Mouse (Mus musculus) thymus, postnatal 36 days (tissue): ENCODE measurements at regions not wholly inside any gene's neighbourhood (a gene's known extent, or its start where the extent isn't known, plus 50 kb on each side); places are given as distances from the start of the nearest gene placed in this dataset.

ENCODE experiments used
- DNase-seq, 2 experiments: peaks; one replicate each; pipeline ENCODE4 v3.0.0; 2022; ENCODE audit warnings: mixed read lengths in 2 of 2

DNA sequence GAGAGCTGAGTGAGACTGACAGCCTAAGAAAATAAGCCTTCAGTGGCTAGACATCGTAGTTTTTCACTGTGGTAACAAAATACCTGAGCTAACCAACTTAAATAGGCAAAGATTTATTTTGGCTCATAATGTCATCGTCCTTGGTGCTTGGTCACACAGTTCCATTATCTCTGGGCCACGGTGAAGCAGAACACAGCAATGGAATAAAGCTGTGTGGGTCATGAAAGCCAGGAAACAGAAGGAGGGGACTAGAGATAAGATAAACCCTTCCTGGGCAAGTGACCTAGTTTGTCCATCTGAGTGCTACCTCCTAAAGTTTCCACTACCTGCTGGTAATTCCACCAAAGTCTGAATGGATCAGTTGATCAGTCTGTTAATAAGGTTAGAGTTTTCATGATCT, 134.8 kb upstream of the Gm5129 start:
- no peak for DNase-seq

GRCm38 (mm10) chr5:29875451-29875850, 137.5 kb upstream of the Il6 start:
- no peak for DNase-seq

GRCm38 (mm10) chr5:29887267-29887841, 125.6 kb upstream of the Il6 start:
- DNase-seq = no peak

DNA sequence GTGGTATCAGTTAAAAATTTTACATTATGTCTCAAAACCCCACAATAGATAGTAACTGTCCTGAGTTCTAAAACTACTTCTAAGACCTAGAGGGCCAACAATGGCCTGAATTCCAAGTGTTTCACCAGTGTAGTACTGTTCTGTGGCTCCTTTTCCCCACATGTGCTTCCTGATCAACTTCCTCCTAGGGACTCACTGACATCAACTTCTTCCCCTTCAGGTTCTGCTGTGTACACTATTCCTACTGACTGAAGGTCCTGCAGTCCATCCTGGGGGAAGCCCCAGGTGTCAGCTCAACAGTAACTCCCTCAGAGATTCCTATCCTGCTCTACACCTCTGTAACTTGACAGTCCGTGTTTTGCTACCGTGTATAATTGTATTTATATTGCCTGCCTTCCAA, 120.6 kb upstream of the Il6 start:
- DNase-seq = no peak

DNA sequence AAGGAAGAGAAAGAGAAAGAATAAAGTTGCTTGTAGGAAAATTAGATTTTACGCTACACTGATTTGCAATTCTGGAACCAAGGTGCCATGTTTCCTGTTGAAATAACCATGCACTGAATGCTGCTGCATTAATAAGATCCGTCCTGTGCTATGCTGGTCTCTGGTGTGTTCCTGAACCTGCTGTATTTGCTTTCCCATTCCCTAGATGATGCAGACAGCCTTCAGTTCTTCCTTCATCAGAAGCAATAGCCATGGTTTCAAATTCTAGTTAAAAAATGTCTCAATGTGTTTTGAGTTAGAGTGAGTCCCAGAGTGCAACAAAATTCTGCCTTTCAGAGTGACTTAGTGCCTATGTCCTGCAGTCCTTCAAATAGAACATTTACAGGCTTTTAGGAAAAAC, 120.1 kb upstream of the Il6 start:
- DNase-seq = no peak

- DNase-seq = no peak
Observed at GRCm38 (mm10) chr5:29893829-29894228, 119.1 kb upstream of the Il6 start.

DNA sequence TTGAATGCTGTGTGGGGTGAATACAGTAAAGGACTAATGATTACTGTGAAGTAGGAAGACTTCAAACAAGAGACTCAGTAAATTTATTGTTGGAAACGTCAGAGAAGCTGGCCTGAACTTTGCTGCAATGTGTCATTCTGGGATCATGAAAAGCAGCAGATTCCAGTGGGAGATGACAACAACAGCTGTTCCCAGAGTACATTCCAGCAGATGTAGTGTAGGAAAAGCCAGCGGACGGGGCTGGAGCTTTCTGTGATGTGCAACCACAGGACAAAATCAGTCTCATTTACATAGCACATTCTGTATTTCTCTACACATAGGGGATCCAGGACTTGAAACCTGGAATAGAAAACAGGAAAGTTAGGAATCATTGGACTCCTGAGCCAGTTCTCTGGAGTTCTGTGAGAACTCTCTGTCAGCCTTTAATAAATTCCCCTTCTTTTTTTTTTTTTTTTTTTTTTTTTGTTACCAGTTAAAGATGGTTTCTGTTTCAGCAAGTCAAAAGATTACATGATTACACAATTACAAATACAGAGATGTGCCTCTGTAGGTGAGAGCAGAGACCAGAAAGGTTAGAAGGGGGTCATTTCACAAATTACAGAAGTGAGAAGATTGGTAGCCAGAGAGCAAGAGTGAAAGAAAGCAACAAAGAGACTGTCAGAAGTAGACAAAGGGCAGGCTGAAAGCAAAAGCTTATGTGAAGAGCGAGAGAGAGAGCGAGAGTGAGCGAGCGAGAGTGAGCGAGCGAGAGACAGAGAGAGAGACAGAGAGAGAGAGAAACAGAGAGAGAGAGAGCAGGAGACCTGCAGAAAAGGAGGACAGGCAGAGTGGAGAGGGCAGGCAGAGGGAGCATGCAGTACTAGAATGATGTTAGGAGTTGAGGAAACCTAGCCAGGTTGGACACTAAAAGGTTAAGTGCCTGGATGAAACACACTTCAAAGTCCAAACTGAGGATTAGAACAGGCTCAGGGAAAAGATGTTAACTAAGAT, 118.0 kb upstream of the Il6 start:
- DNase-seq = no peak

- no peak for DNase-seq
Observed at GRCm38 (mm10) chr5:29897617-29898016, 115.3 kb upstream of the Il6 start.

DNA sequence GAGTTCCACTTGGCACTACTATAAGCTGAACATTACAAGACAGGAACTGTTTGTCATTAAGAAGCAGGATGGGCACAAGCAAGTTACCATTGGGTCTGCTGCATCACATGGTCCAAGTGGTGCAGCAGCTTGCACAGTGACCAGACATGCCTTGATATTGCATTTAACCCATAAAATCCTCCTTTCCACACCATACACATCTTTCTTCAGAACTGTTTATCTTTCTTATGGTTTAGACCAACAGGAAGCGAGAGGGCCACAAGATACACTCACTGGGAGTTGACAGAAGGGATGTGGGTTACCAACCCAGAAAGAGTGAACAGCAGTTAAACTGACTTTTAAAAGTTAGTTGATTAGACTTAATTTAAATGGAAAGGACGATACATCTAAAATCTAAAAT, 111.2 kb upstream of the Il6 start:
- DNase-seq = peak in 1 of 2 experiments; percentile 6

GRCm38 (mm10) chr5:29920295-29920694, 92.6 kb upstream of the Il6 start:
- DNase-seq = no peak

GRCm38 (mm10) chr5:29925527-29925926, 87.4 kb upstream of the Il6 start:
- DNase-seq = no peak

- DNase-seq = no peak
Observed at GRCm38 (mm10) chr5:29927594-29927993, 85.3 kb upstream of the Il6 start.

GRCm38 (mm10) chr5:29929381-29929780, 83.5 kb upstream of the Il6 start:
- DNase-seq = no peak

DNA sequence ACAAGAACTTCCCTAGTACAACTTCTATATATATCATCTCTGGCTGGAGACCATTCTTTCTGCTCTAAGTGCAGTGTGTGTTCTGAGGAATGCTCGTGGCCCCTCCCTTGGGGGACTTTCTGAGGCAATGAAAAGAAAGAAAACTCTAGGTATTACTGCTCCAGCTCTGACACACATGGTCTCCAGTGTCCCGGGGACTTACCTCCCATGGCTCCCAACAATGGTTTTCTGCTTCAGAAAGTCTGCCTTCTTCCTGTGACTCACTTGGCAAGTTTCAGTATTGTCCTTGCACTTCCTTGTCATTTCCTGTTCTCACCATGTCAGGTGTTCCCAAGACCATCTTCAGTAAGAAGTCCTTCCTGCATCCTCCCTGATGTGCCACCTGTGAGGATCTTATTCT, 65.7 kb upstream of the Il6 start:
- DNase-seq = no peak

DNA sequence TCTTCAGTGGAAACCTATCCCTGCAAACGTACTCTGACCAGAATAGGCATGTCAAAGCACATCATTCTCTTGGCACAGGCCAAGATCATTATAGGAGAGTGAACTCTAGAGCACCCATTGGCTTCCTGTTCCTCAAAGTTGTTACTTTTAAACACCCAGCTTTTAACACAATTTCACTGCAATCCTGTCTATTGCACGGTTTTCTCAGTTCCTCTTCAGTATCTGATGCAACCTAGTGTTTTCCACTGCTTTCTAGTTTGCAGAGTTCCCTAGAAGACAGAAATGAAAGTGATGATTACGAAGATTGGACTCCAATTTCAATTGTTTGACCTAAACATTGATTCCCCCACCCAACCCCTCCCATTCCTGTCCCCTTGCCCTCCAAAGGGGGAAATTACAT, 64.8 kb upstream of the Il6 start:
- no peak for DNase-seq

DNA sequence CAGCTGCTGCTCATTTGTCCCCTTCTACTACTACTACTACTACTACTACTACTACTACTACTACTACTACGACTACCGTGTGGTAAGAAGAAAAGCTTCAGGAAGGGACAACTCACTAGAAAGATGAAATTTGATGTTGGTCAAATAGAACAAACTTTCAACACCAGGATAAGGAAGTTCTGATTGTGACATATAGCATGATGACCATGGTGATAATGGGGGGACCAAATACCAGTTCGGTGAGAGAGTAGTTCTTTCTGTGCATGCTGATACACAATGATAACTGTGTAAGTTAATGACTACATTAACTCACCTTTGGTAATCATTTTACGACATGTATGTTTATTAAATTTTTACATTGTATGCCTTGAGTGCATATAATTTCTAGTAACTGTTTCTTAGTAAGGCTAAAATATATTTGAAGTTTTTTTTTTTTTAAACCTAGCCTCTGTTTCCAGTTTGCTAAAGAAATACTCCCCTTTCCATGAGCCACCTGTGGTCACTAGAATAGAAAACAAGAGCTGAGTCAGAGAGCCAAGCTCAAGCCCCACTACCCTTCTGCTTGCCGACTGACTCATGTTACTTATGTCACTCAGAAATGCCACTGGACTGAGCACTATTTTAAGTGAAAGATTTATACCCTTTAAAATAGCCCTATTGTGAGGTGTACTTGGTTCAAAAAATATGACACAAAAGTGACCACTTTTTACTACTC, 62.3 kb upstream of the Il6 start:
- DNase-seq = no peak

DNA sequence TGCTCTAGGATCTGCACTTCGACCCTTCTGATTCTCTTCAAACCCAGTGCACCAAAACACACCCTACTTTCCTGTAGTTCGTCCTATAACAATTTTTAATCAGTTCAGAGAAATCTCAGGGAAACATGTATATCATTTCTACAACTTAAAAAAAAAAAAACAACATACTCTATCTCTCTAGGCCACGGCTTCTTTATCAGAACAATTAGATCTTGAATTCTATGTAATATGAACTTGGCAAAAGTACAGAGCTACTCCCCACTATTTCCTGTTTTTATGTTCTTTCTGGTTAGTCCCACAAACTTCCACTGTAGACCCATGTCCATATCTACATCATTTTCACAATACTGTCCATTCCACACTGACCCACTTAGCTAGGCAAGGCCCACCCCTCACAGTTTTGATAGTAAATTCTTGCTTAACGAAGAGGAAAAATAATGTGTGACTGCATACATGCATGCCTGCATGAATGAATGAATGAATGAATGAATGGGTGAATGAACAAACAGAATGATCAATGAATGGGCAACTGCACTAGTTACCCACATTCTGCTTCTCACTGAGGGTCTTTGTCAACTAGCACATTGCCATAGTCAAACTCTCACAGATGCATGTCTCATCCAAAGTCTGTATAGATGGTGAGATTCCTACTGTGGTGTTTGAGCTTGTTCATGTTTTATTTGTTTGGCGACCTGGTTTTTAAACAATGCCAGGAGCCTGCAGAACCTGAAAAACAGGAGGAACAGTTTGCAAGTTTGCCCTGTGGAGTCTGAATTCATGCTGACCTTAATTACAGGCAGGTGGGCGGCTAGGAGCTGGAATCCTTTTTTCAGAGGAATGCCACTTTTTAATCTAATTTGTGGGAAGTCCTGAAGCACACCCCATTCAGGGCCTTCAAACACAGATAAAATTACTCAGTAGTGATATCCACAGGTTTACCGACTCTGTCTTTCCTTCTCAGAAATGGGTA, 61.2 kb upstream of the Il6 start:
- DNase-seq = no peak
